Mouse (Mus musculus) mesoderm, embryonic 11.5 days (tissue): ENCODE data around the gene Emp2.

Source experiments
- DNase-seq: peaks from one replicate; pipeline ENCODE4 v3.0.0-alpha.2; 2012; ENCODE audit warnings: low read depth, low spot score

The Emp2 gene

GRCm38 (mm10) chr16:10236601-10237000 lies 77.2 kb downstream of the Emp2 start:
- DNase-seq, result no peak
